Mouse (Mus musculus) lung, embryonic 14.5 days (tissue): ENCODE results near the gene H2-Eb1. TPM values are rescaled to one million over a fixed set of nuclear protein-coding genes. Genes with fewer than 3 reads are reported as not detected.

Experiments
- ATAC-seq: fragments of 200-750 bp; cut with Nextera tagmentation; 2 replicates; pipeline ENCODE4 v1.8.0; 2017; ENCODE audit warnings: mild to moderate bottlenecking, moderate TSS enrichment, moderate library complexity; ENCODE audit not compliant: insufficient read depth
- DNase-seq: peaks from one replicate; pipeline ENCODE4 v3.0.0-alpha.2; 2015
- H3K27ac ChIP-seq: fragments of 300-500 bp; sonication (generic); 2 replicates; pipeline ENCODE4 v1.5.1; 2014; ENCODE audit warnings: low read depth, mild to moderate bottlenecking, moderate library complexity
- H3K27me3 ChIP-seq: fragments of 300-500 bp; sonication (generic); 2 replicates; pipeline ENCODE4 v1.6.1; 2014; ENCODE audit warnings: low read length, control low read depth; ENCODE audit not compliant: insufficient read depth
- H3K36me3 ChIP-seq: fragments of 300-500 bp; sonication (generic); 2 replicates; pipeline ENCODE4 v1.6.1; 2014; ENCODE audit warnings: control low read depth; ENCODE audit not compliant: insufficient read depth
- H3K4me1 ChIP-seq: fragments of 300-500 bp; sonication (generic); 2 replicates; pipeline ENCODE4 v1.6.1; 2014; ENCODE audit warnings: antibody characterized with exemption, control low read depth; ENCODE audit not compliant: insufficient read depth
- H3K4me2 ChIP-seq: fragments of 300-500 bp; sonication (generic); 2 replicates; pipeline ENCODE4 v1.6.1; 2014; ENCODE audit warnings: mild to moderate bottlenecking
- H3K4me3 ChIP-seq: fragments of 300-500 bp; sonication (generic); 2 replicates; pipeline ENCODE4 v1.5.1; 2014; ENCODE audit warnings: low read depth, low read length
- H3K9ac ChIP-seq: fragments of 300-500 bp; sonication (generic); 2 replicates; pipeline ENCODE4 v1.6.1; 2014
- H3K9me3 ChIP-seq: fragments of 300-500 bp; sonication (generic); 2 replicates; pipeline ENCODE4 v1.6.1; 2016; ENCODE audit warnings: low read depth, low read length, control low read depth
- CTCF ChIP-seq: IDR thresholded peaks from 2 replicates; pipeline ENCODE4 v1.5.1; 2016; ENCODE audit warnings: antibody characterized with exemption, low read depth
- WGBS: fragments of 180-500 bp; shearing (Covaris S2); extraction: QIAGEN DNeasy Blood & Tissue Kit; methylation state at CpG from one replicate; pipeline ENCODE4 v1.1.7; 2014; 5-methylcytosine and 5-hydroxymethylcytosine counted together
- polyA plus RNA-seq: library from polyadenylated mRNA; unstranded; fragments of >200 nt; fragmentation: Nextera tagmentation; extraction: Ambion mirVana; gene quantifications from 2 replicates; pipeline ENCODE4 v1.2.1, GENCODE M21; 2014

Gene H2-Eb1
- polyA plus RNA-seq, 1 experiment from 2014 or later, result 2.3 TPM

DNA sequence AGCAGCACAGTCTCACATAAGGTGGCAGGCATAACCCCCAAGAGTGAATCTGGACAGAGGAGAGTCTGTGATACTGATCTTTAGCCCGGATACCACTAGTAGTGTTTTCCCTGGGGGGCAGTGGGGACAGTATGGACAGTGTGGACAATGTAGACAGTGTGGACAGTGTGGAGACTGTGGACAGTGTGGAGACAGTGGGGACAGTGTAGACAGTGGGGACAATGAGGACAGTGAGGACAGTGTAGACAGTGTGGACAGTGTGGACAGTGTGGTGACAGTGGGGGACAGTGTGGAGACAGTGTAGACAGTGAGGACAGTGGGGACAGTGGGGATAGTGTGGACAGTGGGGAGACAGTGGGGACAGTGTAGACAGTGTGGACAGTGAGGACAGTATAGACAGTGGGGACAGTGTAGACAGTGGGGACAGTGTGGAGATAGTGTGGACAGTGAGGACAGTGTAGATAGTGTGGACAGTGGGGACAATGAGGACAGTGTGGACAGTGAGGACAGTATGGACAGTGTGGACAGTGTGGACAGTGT is 25.1 kb upstream of the H2-Eb1 start:
- no peak for DNase-seq
- no peaks in the 10 kb centered on the region for H3K4me1 ChIP-seq
- H3K4me3 ChIP-seq, result no peak overlapping the region
- H3K4me2 ChIP-seq, result no peak overlapping the region
- no peak overlapping the region for H3K9ac ChIP-seq
- no peaks in the 10 kb centered on the region for H3K36me3 ChIP-seq
- WGBS, result 70% methylated on average over 1 of the region's 1 CpGs
- no peak for ATAC-seq
- TF ChIP-seq CTCF, result no peak
- no peaks in the 10 kb centered on the region for H3K9me3 ChIP-seq
- no peak overlapping the region for H3K27ac ChIP-seq
- no peaks in the 10 kb centered on the region for H3K27me3 ChIP-seq

DNA sequence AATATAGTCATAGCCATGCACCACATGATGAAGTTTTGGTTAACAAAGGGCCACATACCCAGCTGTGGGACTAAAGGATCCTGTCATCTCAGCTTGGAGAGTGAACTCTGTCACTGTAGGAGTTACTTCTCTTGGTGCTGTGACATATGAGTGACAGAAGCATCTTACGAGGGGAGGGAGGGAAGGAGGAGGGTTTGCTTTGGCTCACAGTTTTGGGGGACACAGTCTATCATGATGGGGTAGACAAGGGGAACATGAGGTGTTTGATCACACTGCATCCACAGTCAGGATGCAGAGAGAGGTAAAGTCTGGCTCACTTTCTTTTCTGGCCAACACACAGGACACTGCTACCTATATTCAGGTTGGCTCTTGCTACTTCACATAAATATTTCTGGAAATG is 23.8 kb upstream of the H2-Eb1 start:
- DNase-seq, result no peak
- 73% methylated on average over 1 of the region's 1 CpGs for WGBS
- no peak overlapping the region for H3K27ac ChIP-seq
- H3K4me2 ChIP-seq, result no peak overlapping the region
- H3K4me1 ChIP-seq, result no peaks in the 10 kb centered on the region
- no peak overlapping the region for H3K4me3 ChIP-seq
- no peak for ATAC-seq
- no peaks in the 10 kb centered on the region for H3K27me3 ChIP-seq
- H3K9me3 ChIP-seq, result no peaks in the 10 kb centered on the region
- no peak overlapping the region for H3K9ac ChIP-seq
- no peak for TF ChIP-seq CTCF
- no peaks in the 10 kb centered on the region for H3K36me3 ChIP-seq

DNA sequence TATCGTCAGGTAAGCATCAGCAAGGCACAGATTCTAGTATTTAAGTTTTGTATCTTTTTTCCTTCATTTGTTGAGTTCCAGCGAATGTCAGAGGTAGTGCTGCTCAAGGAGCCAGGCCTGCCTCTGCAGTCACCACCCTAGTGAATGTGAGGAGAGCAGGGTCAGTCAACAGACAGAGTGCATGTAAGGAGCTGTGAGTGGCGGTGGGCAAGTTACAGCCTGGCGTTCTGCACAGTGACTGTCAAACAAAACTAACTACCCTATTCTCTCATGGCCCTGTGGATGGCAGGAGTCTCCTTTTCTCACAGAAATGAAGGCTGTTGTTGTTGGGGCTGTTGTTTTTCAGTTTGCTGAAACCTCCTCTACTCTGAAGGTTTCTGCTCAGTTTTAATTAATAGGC is 20.3 kb upstream of the H2-Eb1 start:
- no peak for DNase-seq
- 59% methylated on average over 4 of the region's 4 CpGs for WGBS
- TF ChIP-seq CTCF, result no peak
- Histone ChIP-seq H3K27me3 (no peaks in the 10 kb centered on the region), H3K4me2 (no peak overlapping the region), H3K4me3 (no peak overlapping the region), H3K9me3 (no peaks in the 10 kb centered on the region), H3K9ac (no peak overlapping the region), H3K27ac (no peak overlapping the region), H3K36me3 (no peaks in the 10 kb centered on the region), H3K4me1 (no peaks in the 10 kb centered on the region)
- ATAC-seq, result no peak

DNA sequence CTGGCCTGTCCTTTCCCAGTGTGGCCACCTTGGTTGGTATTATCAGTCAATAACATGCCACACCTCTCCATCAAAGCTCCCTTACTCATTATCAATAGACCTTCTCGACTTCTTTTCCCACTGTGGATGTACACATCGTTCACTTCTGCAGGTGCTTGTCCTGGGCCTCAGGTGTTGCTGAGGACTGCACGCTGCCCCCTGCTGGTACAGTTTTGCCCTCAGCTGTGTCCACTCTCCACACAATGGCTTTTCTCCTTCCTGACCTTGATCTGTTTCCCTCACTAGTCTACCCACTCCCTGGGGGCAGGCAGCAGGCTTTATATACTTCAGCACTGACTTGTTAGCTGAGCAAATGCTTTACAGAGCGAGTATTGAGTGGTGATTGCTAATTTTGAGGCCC is 19.8 kb upstream of the H2-Eb1 start:
- Histone ChIP-seq H3K4me3 (no peak overlapping the region), H3K36me3 (no peaks in the 10 kb centered on the region), H3K9me3 (no peaks in the 10 kb centered on the region), H3K27ac (no peak overlapping the region), H3K27me3 (no peaks in the 10 kb centered on the region), H3K4me1 (no peaks in the 10 kb centered on the region), H3K4me2 (no peak overlapping the region), H3K9ac (no peak overlapping the region)
- 27% methylated on average over 4 of the region's 4 CpGs for WGBS
- ATAC-seq, result no peak
- TF ChIP-seq CTCF, result peak; percentile 58
- peak; percentile 32 for DNase-seq

DNA sequence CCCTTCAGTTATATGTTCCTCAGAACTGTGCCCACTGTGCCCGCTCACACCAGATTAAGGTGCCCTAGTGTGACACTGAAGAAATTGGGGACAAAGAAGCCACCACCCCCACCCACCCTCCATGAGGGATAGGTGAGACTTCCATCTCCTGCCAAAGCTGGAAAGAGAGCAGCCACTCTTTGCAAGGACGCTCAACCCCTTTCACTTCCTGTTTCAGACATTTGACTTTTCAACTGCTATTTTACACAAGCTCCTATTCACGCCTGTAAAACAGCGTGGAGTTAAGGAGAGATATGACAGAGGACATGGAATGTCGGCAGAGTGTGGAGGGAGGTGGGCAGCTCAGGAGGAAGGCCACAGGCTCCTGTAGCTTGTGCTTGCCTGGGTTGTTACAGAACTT is 19.2 kb upstream of the H2-Eb1 start:
- no peaks in the 10 kb centered on the region for H3K36me3 ChIP-seq
- 63% methylated on average over 5 of the region's 5 CpGs for WGBS
- no peak overlapping the region for H3K4me3 ChIP-seq
- H3K27ac ChIP-seq, result no peak overlapping the region
- no peaks in the 10 kb centered on the region for H3K27me3 ChIP-seq
- ATAC-seq (no peak), DNase-seq (no peak)
- no peaks in the 10 kb centered on the region for H3K4me1 ChIP-seq
- no peaks in the 10 kb centered on the region for H3K9me3 ChIP-seq
- H3K4me2 ChIP-seq, result no peak overlapping the region
- no peak overlapping the region for H3K9ac ChIP-seq
- no peak for TF ChIP-seq CTCF

DNA sequence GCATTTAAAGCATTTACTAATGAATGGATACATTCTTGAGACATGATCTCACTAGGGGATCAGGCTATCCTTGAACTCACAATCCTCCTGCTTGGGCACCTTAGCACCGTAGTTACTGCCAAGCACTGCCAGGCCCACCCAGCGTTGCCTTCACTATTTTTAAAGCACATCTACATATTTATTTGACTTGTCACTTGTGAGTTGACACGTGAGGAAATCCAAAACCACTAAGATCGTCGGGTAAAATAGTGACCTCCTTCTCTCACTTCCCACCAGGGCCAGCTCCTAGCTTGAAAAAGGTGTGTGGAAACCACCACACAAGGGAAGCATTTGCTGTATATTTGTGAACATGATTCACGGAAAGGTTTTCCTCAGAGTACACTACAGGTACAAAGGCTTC is 18.7 kb upstream of the H2-Eb1 start:
- Histone ChIP-seq H3K4me1 (no peaks in the 10 kb centered on the region), H3K4me3 (no peak overlapping the region), H3K27ac (no peak overlapping the region), H3K27me3 (no peaks in the 10 kb centered on the region), H3K36me3 (no peaks in the 10 kb centered on the region), H3K4me2 (no peak overlapping the region), H3K9ac (no peak overlapping the region), H3K9me3 (no peaks in the 10 kb centered on the region)
- no peak for TF ChIP-seq CTCF
- no peak for DNase-seq
- no peak for ATAC-seq
- 49% methylated on average over 6 of the region's 6 CpGs for WGBS

DNA sequence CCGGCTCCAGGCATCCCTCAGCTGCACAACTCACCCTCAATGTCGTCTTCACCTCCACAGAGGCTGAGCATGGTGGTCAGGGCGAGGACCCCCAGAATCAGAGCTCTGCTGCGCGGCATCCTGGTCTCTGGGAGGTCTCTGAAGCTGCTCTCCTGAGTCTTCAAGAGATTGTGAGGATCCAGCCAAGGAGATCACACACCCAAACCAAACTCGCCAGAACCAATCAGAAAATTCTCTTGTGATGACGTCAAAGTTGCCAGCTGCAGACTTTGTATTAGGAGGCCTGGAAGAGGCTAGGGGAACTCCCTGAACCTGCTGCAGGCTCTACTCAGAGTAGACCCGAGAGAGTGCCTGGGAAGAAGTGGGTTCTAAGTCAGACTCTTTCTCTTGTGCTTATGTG is 18.0 kb upstream of the H2-Eb1 start, which contains the start of gene H2-Aa:
Gene H2-Aa, minus strand, starts transcription at position 176 of the 400 bp plus-strand sequence.
- DNase-seq, result peak; percentile 88
- 12% methylated on average over 8 of the region's 8 CpGs for WGBS
- Histone ChIP-seq H3K4me1 (no peaks in the 10 kb centered on the region), H3K4me3 (no peak within 1 kb of the TSS), H3K36me3 (no peaks in the 10 kb centered on the region), H3K9ac (no peak within 1 kb of the TSS), H3K27me3 (no peaks in the 10 kb centered on the region), H3K4me2 (no peak within 1 kb of the TSS), H3K9me3 (no peaks in the 10 kb centered on the region), H3K27ac (no peak within 1 kb of the TSS)
- TF ChIP-seq CTCF, result no peak
- peak; percentile 65 for ATAC-seq

DNA sequence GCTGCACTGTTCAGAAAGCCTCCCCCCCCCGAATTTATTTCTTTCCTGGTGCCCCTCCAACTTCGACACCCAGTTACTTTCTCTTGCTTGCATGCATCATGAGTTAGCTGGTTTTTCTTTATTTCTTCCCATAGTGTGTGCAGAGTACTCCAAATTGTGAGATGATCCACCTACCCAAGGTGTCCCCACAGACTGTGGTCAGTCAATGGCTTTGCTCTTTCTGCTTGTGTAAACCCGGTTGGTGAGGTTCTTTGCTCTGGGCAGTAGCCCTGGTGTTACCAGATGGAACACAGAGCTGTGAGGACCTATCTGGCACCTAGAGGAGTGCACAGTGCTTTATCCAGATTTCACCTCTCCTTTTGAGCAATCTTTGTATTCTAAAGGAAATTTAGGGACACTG is 17.5 kb upstream of the H2-Eb1 start:
- H3K27ac ChIP-seq, result no peak overlapping the region
- no peaks in the 10 kb centered on the region for H3K9me3 ChIP-seq
- DNase-seq (no peak), ATAC-seq (no peak)
- no peak for TF ChIP-seq CTCF
- H3K4me2 ChIP-seq, result no peak overlapping the region
- WGBS, result 57% methylated on average over 3 of the region's 3 CpGs
- H3K4me1 ChIP-seq, result no peaks in the 10 kb centered on the region
- H3K36me3 ChIP-seq, result no peaks in the 10 kb centered on the region
- H3K27me3 ChIP-seq, result no peaks in the 10 kb centered on the region
- no peak overlapping the region for H3K4me3 ChIP-seq
- no peak overlapping the region for H3K9ac ChIP-seq
